In genomic region chr17:87531411-87532157, GRCm38 (mm10) we compare ENCODE assay signal across 8 mouse cellular contexts.
A peak's percentile ranks its signal among the peaks of the same experiment; 100 is the strongest.
DNase-seq lines count a peak whose midpoint lies in the region; ATAC-seq and TF ChIP-seq lines count a peak whose summit lies in the region.

No protein-coding gene starts in this region.

- no peaks in the 10 kb centered on the region for H3K9me3 ChIP-seq in intestine, postnatal 0 days (ENCODE audit: control insufficient read depth)
- H3K9me3 ChIP-seq in liver, embryonic 16.5 days (replicated peaks; ENCODE audit: control insufficient read depth, low read length), result no peaks in the 10 kb centered on the region
- H3K9me3 ChIP-seq in neural tube, embryonic 12.5 days, result no peaks in the 10 kb centered on the region

- no peaks in the 10 kb centered on the region; the same call in none of the 2 replicates for H3K4me1 ChIP-seq in brown adipose tissue, adult 24 weeks (ENCODE audit: control insufficient read depth, insufficient read depth, insufficient read length, low read length)
- H3K4me1 ChIP-seq in intestine, postnatal 0 days (replicated peaks; ENCODE audit: control insufficient read depth, insufficient read depth, low read length), result peaks cover 9% of the 10 kb centered on the region; the same call in 1 of the 2 replicates
- peaks cover 13% of the 10 kb centered on the region for H3K4me1 ChIP-seq in liver, embryonic 16.5 days (ENCODE audit: control insufficient read depth, low read depth, low read length)
- H3K4me1 ChIP-seq in neural tube, embryonic 12.5 days, result peaks cover 25% of the 10 kb centered on the region; the same call in 1 of the 2 replicates

- DNase-seq in cerebellum, adult 9-10 months, result peak; percentile 36
- no peak for DNase-seq in cerebellum, postnatal 4 days (ENCODE audit: low spot score in 2 of 2)
- no peak for DNase-seq in spleen, postnatal 4 days (ENCODE audit: low spot score in 2 of 2)

- H3K27ac ChIP-seq in brown adipose tissue, adult 24 weeks (replicated peaks; ENCODE audit: low read depth, low read length), result peak overlapping the region; percentile 81
- peak overlapping the region; percentile 77 for H3K27ac ChIP-seq in intestine, postnatal 0 days (ENCODE audit: low read depth, low read length)
- no peak overlapping the region for H3K27ac ChIP-seq in liver, embryonic 16.5 days (ENCODE audit: low read length)
- no peak overlapping the region for H3K27ac ChIP-seq in neural tube, embryonic 12.5 days

- 6% methylated on average over 21 of the region's 21 CpGs for WGBS in intestine, postnatal 0 days
- 7% methylated on average over 21 of the region's 21 CpGs for WGBS in liver, embryonic 16.5 days (ENCODE audit: insufficient replicate concordance)
- 3% methylated on average over 21 of the region's 21 CpGs for WGBS in neural tube, embryonic 12.5 days

- no peak for TF ChIP-seq CTCF in intestine, postnatal 0 days (IDR thresholded peaks at IDR 0.05; ENCODE audit: low read depth)

- peak overlapping the region; percentile 50 for H3K4me3 ChIP-seq in brown adipose tissue, adult 24 weeks (ENCODE audit: insufficient read depth, low read depth, low read length)
- H3K4me3 ChIP-seq in intestine, postnatal 0 days (ENCODE audit: low read depth, low read length), result peak overlapping the region; percentile 21
- H3K4me3 ChIP-seq in liver, embryonic 16.5 days (ENCODE audit: low read depth, low read length), result peak overlapping the region; percentile 50
- peak overlapping the region; percentile 35; the same call in 1 of the 2 replicates for H3K4me3 ChIP-seq in neural tube, embryonic 12.5 days

- H3K4me2 ChIP-seq in intestine, postnatal 0 days (replicated peaks; ENCODE audit: low read depth), result peak overlapping the region; percentile 59
- H3K4me2 ChIP-seq in liver, embryonic 16.5 days (ENCODE audit: low read depth, low read length), result peak overlapping the region; percentile 70
- H3K4me2 ChIP-seq in neural tube, embryonic 12.5 days (replicated peaks), result peak overlapping the region; percentile 71

- no peaks in the 10 kb centered on the region for H3K36me3 ChIP-seq in intestine, postnatal 0 days (ENCODE audit: control insufficient read depth, insufficient read depth)
- no peaks in the 10 kb centered on the region for H3K36me3 ChIP-seq in liver, embryonic 16.5 days (ENCODE audit: control insufficient read depth, insufficient read depth)
- H3K36me3 ChIP-seq in neural tube, embryonic 12.5 days, result no peaks in the 10 kb centered on the region

- peak; percentile 64 for ATAC-seq in granulocyte monocyte progenitor cell, adult 5-6 weeks (replicated peaks; ENCODE audit: poor library complexity, severe bottlenecking)
- ATAC-seq in intestine, postnatal 0 days, result peak; percentile 64
- peak; percentile 36 for ATAC-seq in liver, embryonic 16.5 days (ENCODE audit: low read depth)
- ATAC-seq in neural tube, embryonic 12.5 days (ENCODE audit: low FRiP score, low read depth), result peak; percentile 21

- H3K27me3 ChIP-seq in intestine, postnatal 0 days (replicated peaks; ENCODE audit: control insufficient read depth, insufficient read depth, low read length), result no peaks in the 10 kb centered on the region
- H3K27me3 ChIP-seq in liver, embryonic 16.5 days (ENCODE audit: control insufficient read depth, insufficient read depth, low read depth, low read length), result no peaks in the 10 kb centered on the region
- no peaks in the 10 kb centered on the region for H3K27me3 ChIP-seq in neural tube, embryonic 12.5 days (replicated peaks)

- no peak overlapping the region for H3K9ac ChIP-seq in intestine, postnatal 0 days (ENCODE audit: low read depth, low read length)
- no peak overlapping the region for H3K9ac ChIP-seq in liver, embryonic 16.5 days (ENCODE audit: low read depth, low read length)
- H3K9ac ChIP-seq in neural tube, embryonic 12.5 days, result peak overlapping the region; percentile 38; the same call in 1 of the 2 replicates

Comparison
In these comparisons a context has a peak if more than half of its experiments do, and no peak if none do; other contexts are left out.
1. H3K27ac ChIP-seq: peak in brown adipose tissue, adult 24 weeks (single experiment) and intestine, postnatal 0 days (single experiment); none in liver, embryonic 16.5 days (single experiment) and neural tube, embryonic 12.5 days (single experiment).
2. Peak in every context shown above with its lines, with median percentiles within 50 percentile points of each other: H3K4me3 ChIP-seq, ATAC-seq and H3K4me2 ChIP-seq.